Mouse (Mus musculus): ENCODE data around the gene BC005624. TPM values are rescaled to one million over a fixed set of nuclear protein-coding genes. Genes with fewer than 3 reads are reported as not detected.

Gene BC005624
- polyA plus RNA-seq, 1 experiment from 2014 or later: 92.1 TPM

GRCm38 (mm10) chr2:31013371-31014120 lies 31.5 kb upstream of the BC005624 start:
- no peak for ATAC-seq
- Histone ChIP-seq H3K4me1 (ENCODE audit: control insufficient read depth, insufficient read depth, low read depth, low read length) (no peaks in the 10 kb centered on the region), H3K27me3 (replicated peaks; ENCODE audit: control insufficient read depth, insufficient read depth, low read length) (no peaks in the 10 kb centered on the region), H3K36me3 (ENCODE audit: control insufficient read depth, insufficient read depth, low read length) (peaks cover 36% of the 10 kb centered on the region), H3K4me3 (ENCODE audit: low read length) (no peak overlapping the region), H3K27ac (ENCODE audit: low read depth, low read length) (no peak overlapping the region), H3K9me3 (ENCODE audit: control insufficient read depth, low read length) (no peaks in the 10 kb centered on the region), H3K4me2 (ENCODE audit: low read length) (no peak overlapping the region), H3K9ac (ENCODE audit: low read depth, low read length) (no peak overlapping the region)
- WGBS: 78% methylated on average over 14 of the region's 14 CpGs

GRCm38 (mm10) chr2:31007208-31007607 lies 25.2 kb upstream of the BC005624 start:
- Histone ChIP-seq H3K27me3 (replicated peaks; ENCODE audit: control insufficient read depth, insufficient read depth, low read length) (no peaks in the 10 kb centered on the region), H3K4me3 (ENCODE audit: low read length) (no peak overlapping the region), H3K4me1 (ENCODE audit: control insufficient read depth, insufficient read depth, low read depth, low read length) (no peaks in the 10 kb centered on the region), H3K9me3 (ENCODE audit: control insufficient read depth, low read length) (no peaks in the 10 kb centered on the region), H3K36me3 (ENCODE audit: control insufficient read depth, insufficient read depth, low read length) (peaks cover 39% of the 10 kb centered on the region), H3K9ac (ENCODE audit: low read depth, low read length) (no peak overlapping the region), H3K27ac (ENCODE audit: low read depth, low read length) (no peak overlapping the region), H3K4me2 (ENCODE audit: low read length) (no peak overlapping the region)
- no peak for ATAC-seq
- 90% methylated on average over 5 of the region's 5 CpGs for WGBS

GRCm38 (mm10) chr2:31006434-31006833 lies 24.4 kb upstream of the BC005624 start:
- H3K9me3 ChIP-seq (ENCODE audit: control insufficient read depth, low read length): no peaks in the 10 kb centered on the region
- no peak overlapping the region for H3K9ac ChIP-seq (ENCODE audit: low read depth, low read length)
- H3K4me2 ChIP-seq (ENCODE audit: low read length): no peak overlapping the region
- no peak overlapping the region for H3K4me3 ChIP-seq (ENCODE audit: low read length)
- no peaks in the 10 kb centered on the region for H3K4me1 ChIP-seq (ENCODE audit: control insufficient read depth, insufficient read depth, low read depth, low read length)
- H3K27me3 ChIP-seq (replicated peaks; ENCODE audit: control insufficient read depth, insufficient read depth, low read length): no peaks in the 10 kb centered on the region
- no peak for ATAC-seq
- H3K36me3 ChIP-seq (ENCODE audit: control insufficient read depth, insufficient read depth, low read length): peaks cover 35% of the 10 kb centered on the region
- 69% methylated on average over 5 of the region's 5 CpGs for WGBS
- H3K27ac ChIP-seq (ENCODE audit: low read depth, low read length): no peak overlapping the region

- Histone ChIP-seq H3K4me2 (ENCODE audit: low read length) (no peak overlapping the region), H3K9me3 (ENCODE audit: control insufficient read depth, low read length) (no peaks in the 10 kb centered on the region), H3K4me1 (ENCODE audit: control insufficient read depth, insufficient read depth, low read depth, low read length) (no peaks in the 10 kb centered on the region), H3K4me3 (ENCODE audit: low read length) (no peak overlapping the region), H3K27me3 (replicated peaks; ENCODE audit: control insufficient read depth, insufficient read depth, low read length) (no peaks in the 10 kb centered on the region), H3K36me3 (ENCODE audit: control insufficient read depth, insufficient read depth, low read length) (peaks cover 25% of the 10 kb centered on the region), H3K27ac (ENCODE audit: low read depth, low read length) (no peak overlapping the region), H3K9ac (ENCODE audit: low read depth, low read length) (no peak overlapping the region)
- WGBS: 91% methylated on average over 2 of the region's 2 CpGs
- no peak for ATAC-seq
Observed at GRCm38 (mm10) chr2:31005453-31005852, 23.5 kb upstream of the BC005624 start.

- Histone ChIP-seq H3K27me3 (replicated peaks; ENCODE audit: control insufficient read depth, insufficient read depth, low read length) (no peaks in the 10 kb centered on the region), H3K9me3 (ENCODE audit: control insufficient read depth, low read length) (no peaks in the 10 kb centered on the region), H3K36me3 (ENCODE audit: control insufficient read depth, insufficient read depth, low read length) (peaks cover 26% of the 10 kb centered on the region), H3K4me3 (ENCODE audit: low read length) (no peak overlapping the region), H3K27ac (ENCODE audit: low read depth, low read length) (no peak overlapping the region), H3K9ac (ENCODE audit: low read depth, low read length) (no peak overlapping the region), H3K4me1 (ENCODE audit: control insufficient read depth, insufficient read depth, low read depth, low read length) (no peaks in the 10 kb centered on the region), H3K4me2 (ENCODE audit: low read length) (no peak overlapping the region)
- WGBS: 93% methylated on average over 10 of the region's 10 CpGs
- no peak for ATAC-seq
Observed at GRCm38 (mm10) chr2:31002857-31003256, 20.9 kb upstream of the BC005624 start.

GRCm38 (mm10) chr2:30998443-30999260 lies 16.7 kb upstream of the BC005624 start:
- Histone ChIP-seq H3K4me3 (ENCODE audit: low read length) (no peak overlapping the region), H3K9me3 (ENCODE audit: control insufficient read depth, low read length) (no peaks in the 10 kb centered on the region), H3K9ac (ENCODE audit: low read depth, low read length) (no peak overlapping the region), H3K36me3 (ENCODE audit: control insufficient read depth, insufficient read depth, low read length) (peaks cover 14% of the 10 kb centered on the region), H3K27ac (ENCODE audit: low read depth, low read length) (no peak overlapping the region), H3K27me3 (replicated peaks; ENCODE audit: control insufficient read depth, insufficient read depth, low read length) (no peaks in the 10 kb centered on the region), H3K4me1 (ENCODE audit: control insufficient read depth, insufficient read depth, low read depth, low read length) (no peaks in the 10 kb centered on the region), H3K4me2 (ENCODE audit: low read length) (no peak overlapping the region)
- 63% methylated on average over 8 of the region's 8 CpGs for WGBS
- ATAC-seq: peak; percentile 30; the same call in 1 of the 2 replicates

GRCm38 (mm10) chr2:30995432-30995996 lies 13.5 kb upstream of the BC005624 start:
- 72% methylated on average over 11 of the region's 11 CpGs for WGBS
- Histone ChIP-seq H3K4me1 (ENCODE audit: control insufficient read depth, insufficient read depth, low read depth, low read length) (no peaks in the 10 kb centered on the region), H3K36me3 (ENCODE audit: control insufficient read depth, insufficient read depth, low read length) (peaks cover 5% of the 10 kb centered on the region; the same call in 1 of the 2 replicates), H3K27ac (ENCODE audit: low read depth, low read length) (no peak overlapping the region), H3K4me3 (ENCODE audit: low read length) (no peak overlapping the region), H3K27me3 (replicated peaks; ENCODE audit: control insufficient read depth, insufficient read depth, low read length) (no peaks in the 10 kb centered on the region), H3K9ac (ENCODE audit: low read depth, low read length) (no peak overlapping the region), H3K4me2 (ENCODE audit: low read length) (no peak overlapping the region), H3K9me3 (ENCODE audit: control insufficient read depth, low read length) (no peaks in the 10 kb centered on the region)
- ATAC-seq: no peak

GRCm38 (mm10) chr2:30994853-30995252 lies 12.9 kb upstream of the BC005624 start:
- H3K4me2 ChIP-seq (ENCODE audit: low read length): no peak overlapping the region
- no peaks in the 10 kb centered on the region for H3K9me3 ChIP-seq (ENCODE audit: control insufficient read depth, low read length)
- no peaks in the 10 kb centered on the region for H3K4me1 ChIP-seq (ENCODE audit: control insufficient read depth, insufficient read depth, low read depth, low read length)
- H3K27ac ChIP-seq (ENCODE audit: low read depth, low read length): no peak overlapping the region
- no peak for ATAC-seq
- H3K4me3 ChIP-seq (ENCODE audit: low read length): no peak overlapping the region
- H3K36me3 ChIP-seq (ENCODE audit: control insufficient read depth, insufficient read depth, low read length): no peaks in the 10 kb centered on the region; the same call in 1 of the 2 replicates
- H3K27me3 ChIP-seq (replicated peaks; ENCODE audit: control insufficient read depth, insufficient read depth, low read length): no peaks in the 10 kb centered on the region
- H3K9ac ChIP-seq (ENCODE audit: low read depth, low read length): no peak overlapping the region
- 98% methylated on average over 4 of the region's 4 CpGs for WGBS

- Histone ChIP-seq H3K4me2 (ENCODE audit: low read length) (no peak overlapping the region), H3K4me3 (ENCODE audit: low read length) (no peak overlapping the region), H3K9ac (ENCODE audit: low read depth, low read length) (no peak overlapping the region), H3K27me3 (replicated peaks; ENCODE audit: control insufficient read depth, insufficient read depth, low read length) (no peaks in the 10 kb centered on the region), H3K9me3 (ENCODE audit: control insufficient read depth, low read length) (no peaks in the 10 kb centered on the region), H3K36me3 (ENCODE audit: control insufficient read depth, insufficient read depth, low read length) (no peaks in the 10 kb centered on the region), H3K27ac (ENCODE audit: low read depth, low read length) (no peak overlapping the region), H3K4me1 (ENCODE audit: control insufficient read depth, insufficient read depth, low read depth, low read length) (0 out of 2 replicates have a peak, but pooled peaks cover 3% of the 10 kb centered on the region)
- WGBS: 94% methylated on average over 9 of the region's 9 CpGs
- ATAC-seq: no peak
Observed at GRCm38 (mm10) chr2:30990221-30990620, 8.2 kb upstream of the BC005624 start.
